Mouse (Mus musculus): Measurements from ENCODE around the gene Supt5.

Gene Supt5

GRCm38 (mm10) chr7:28374647-28375046 is 36.1 kb upstream of the Supt5 start:
- DNase-seq (ENCODE audit: low spot score): no peak

DNA sequence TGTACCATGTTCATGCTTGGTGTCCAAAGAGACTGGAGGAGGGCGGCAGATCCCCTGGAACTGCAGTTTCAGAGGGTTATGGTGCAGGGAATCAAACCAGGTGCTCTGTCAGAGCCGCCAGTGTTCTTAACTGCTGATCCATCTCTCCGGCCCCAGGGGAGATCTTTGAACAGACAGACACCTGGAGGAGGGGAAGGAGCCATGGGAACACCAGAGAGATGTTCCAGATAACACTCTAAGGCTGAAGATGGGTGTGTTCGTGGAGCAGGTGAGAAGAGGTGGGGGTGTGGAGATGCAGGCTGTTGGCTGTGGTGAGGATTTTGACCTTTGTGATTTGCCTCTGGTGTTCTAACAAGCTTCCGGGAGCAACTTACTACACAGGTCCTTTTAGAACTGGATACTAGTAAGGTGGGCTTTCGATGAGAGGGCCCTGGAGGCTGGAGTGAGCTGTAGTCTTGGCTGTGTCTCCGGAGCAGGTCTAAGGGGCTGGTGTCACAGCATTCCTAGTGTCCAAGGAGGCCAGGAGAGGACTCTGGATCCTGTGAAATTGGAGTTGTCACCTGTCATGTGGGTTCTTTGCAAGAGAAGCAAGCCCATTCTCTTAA is 35.4 kb upstream of the Supt5 start:
- no peak for DNase-seq (ENCODE audit: low spot score)

GRCm38 (mm10) chr7:28373131-28373581 is 34.6 kb upstream of the Supt5 start:
- peak; percentile 81 for DNase-seq (ENCODE audit: low spot score)

DNA sequence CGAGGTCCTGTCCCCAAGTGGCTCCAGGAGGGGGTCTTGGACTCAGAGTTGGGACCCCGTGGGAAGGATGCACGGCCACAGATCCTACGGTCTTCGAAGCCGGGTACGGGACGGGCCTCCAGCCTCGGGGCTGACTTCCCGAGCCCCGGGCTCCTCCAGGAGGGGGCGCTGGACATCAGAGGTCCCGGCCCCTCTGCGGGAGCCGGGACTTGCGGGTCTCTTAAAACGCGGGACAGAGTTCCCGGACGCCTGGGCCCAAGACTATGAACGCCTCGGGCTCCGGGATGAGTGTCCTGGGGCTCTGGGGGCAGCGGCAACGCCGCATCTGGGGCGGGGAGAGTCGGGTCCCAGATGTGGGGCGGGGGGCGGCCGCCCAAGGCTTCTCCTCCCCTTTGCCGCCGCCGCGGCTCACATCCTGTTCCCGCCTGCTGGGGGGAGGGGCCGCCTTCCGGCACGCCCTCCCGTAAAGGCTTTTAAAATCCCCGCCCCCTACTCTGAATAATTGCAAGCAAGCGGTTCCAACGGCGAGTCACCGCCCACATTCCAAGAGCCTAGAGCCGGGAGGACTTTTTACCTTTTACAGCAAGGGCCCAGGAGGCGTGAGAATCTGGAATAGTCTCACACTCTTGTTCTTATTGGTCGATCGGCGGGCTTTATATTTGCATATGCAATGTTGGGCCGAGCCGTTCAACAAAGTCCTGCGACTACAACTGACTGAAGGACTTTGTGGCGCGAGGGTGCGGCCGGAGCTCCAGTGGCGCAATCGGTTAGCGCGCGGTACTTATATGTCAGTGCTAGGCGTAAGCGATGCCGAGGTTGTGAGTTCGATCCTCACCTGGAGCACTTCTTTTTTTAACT is 33.9 kb upstream of the Supt5 start, which contains the start of gene Plekhg2:
Gene Plekhg2 (minus strand): TSS at position 349 of the 858 bp plus-strand sequence.
- DNase-seq (ENCODE audit: low spot score): peak; percentile 96

- DNase-seq (ENCODE audit: low spot score): no peak
Measured at GRCm38 (mm10) chr7:28371514-28371989, 33.0 kb upstream of the Supt5 start.

DNA sequence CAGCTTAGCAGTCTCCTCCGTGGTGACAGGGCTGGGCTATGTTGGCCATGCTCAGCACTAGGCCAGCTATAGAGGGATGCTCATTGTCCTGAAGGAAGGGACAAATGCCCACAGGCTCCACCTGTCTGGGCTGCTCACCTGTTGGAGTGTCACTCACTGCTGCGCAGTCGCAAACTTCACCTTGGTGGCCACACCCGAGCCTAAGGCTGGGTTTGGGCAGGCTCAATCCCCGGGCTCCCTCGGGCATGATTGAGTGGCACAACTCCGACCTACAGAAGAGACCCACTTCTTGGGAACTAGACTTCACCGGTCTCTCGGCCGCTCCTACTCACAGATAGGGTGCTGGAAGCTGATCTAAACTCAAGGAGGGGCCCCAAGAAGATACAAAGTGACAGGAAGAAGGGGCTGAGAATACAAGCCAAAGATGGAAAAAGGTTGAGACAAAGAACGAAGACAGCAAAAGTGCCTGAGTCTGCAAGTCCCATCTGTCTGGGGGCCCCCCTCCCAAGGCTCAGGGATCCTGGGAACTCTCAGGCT is 32.5 kb upstream of the Supt5 start:
- no peak for DNase-seq (ENCODE audit: low spot score)

GRCm38 (mm10) chr7:28370051-28370450 is 31.5 kb upstream of the Supt5 start:
- DNase-seq (ENCODE audit: low spot score): no peak

DNA sequence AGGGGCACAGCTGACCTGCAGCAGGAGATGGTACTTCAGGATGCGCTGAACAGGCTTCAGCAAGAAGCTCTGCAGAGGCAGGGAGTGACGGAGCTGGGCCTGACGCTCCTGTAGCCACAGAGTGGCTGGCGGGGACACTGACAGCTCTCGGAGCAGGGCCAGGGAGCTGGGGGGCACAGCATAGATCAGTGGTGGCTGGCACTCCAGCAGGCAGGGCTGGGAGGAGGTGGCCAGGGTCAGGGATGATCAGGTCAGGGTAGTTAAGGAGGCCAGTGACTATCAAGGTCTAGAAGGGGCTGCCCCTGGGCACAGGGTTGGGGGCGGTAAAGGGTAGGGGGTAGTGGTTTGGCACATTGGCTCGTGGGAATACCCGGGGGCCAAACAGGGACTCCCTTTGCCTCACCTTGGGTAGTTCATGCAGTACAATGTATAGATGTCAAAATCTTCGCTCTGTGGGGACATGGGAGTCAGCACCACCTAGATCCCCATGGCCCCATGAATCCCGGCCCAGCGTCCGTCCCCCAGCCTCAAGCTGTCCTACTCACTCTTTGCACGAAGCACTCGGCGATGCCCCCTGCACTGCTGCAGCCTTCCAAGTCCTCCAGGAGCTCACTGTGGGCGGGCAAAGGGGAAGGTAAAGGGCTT is 29.9 kb upstream of the Supt5 start:
- DNase-seq (ENCODE audit: low spot score): no peak

GRCm38 (mm10) chr7:28367663-28368275 is 29.2 kb upstream of the Supt5 start:
- no peak for DNase-seq (ENCODE audit: low spot score)

DNA sequence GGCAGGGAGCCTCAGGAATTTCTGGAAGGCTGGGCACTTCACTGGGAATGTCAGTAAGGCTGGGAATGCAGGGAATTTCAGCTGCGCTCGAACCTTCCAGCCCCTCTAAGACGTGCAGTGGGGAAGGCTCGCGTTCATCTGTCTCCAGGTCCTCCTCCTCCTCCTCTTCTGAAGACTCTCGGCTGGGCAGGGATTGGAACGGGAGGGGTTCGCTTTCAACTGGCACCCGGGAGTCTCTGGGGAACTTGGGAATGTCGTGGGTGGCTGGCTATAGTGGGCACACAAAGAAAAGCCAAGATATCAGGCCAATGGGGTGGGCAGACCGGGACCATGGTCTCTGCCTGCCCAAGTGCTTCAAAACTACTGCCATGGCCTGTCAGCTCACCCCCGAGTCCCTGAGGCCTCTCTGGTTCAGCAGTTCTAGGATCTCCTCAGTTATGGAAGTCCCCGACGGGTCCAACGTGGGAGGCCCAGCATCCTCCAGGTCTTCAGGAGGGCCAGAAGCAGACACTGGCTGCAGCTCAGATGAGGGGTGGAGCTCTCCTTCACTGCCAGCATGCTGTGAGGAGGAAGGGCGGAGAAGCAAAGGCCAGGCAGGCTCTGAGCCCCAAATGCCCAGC is 24.0 kb upstream of the Supt5 start:
- DNase-seq (ENCODE audit: low spot score): no peak

GRCm38 (mm10) chr7:28361647-28362341 is 23.2 kb upstream of the Supt5 start:
- DNase-seq (ENCODE audit: low spot score): no peak

DNA sequence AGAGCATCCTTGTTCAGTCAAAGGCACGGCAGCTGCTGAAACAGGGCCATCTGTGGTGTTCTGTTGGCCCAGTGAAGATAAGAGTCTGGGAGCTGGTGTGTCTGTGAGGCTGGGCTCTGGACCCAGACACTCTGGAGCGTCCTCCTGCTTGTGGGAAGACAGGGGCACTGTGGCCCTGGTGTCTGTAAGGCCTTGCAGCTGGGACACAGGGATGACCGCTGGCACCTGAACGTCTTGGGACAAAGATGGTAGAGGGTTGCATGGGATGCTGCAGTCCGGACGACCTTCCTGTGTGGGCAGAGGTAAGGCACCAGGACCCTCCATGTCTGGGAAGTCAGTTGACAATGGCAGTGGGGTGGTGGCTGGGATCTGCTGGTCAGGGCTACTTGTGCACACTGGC is 21.7 kb upstream of the Supt5 start:
- DNase-seq (ENCODE audit: low spot score): no peak

- no peak for DNase-seq (ENCODE audit: low spot score)
Measured at GRCm38 (mm10) chr7:28359854-28360253, 21.3 kb upstream of the Supt5 start.

DNA sequence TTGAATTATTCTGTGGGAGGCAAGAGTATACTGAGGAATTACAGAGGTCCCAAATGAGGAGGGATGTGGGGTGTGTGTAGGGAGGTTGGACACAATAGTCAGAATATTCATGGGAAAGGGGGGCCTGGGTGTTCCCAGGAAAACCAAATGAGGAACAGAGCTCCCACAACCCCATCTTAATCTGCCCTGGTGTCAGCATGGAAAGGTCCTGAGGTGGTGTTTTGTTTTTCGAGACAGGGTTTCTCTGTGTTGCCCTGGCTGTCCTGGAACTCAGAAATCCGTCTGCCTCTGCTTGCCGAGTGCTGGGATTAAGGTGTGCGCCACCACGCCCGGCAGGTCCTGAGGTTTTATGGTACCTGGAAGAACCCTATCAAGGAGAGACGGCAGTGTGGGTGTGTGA is 19.9 kb upstream of the Supt5 start:
- no peak for DNase-seq (ENCODE audit: low spot score)

DNA sequence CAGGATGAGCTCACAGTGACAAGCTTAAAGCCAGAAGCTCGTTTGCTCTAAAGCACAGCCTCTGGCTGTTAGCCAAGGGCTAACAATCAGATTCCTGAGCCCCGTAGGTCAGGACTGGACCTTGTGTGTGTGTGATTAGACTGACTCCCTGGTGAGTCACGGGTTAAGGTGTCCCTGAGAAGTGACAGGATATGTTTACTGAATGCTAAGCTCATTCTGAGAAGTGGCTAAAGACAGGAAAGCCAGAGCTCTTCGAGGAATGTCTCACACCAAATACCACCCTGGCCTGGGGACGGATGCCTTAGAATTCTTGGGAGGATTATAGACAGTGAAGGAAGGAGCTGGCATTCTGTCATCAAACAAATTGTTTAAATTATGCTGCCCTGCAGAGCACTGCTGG is 19.4 kb upstream of the Supt5 start:
- DNase-seq (ENCODE audit: low spot score): no peak

DNA sequence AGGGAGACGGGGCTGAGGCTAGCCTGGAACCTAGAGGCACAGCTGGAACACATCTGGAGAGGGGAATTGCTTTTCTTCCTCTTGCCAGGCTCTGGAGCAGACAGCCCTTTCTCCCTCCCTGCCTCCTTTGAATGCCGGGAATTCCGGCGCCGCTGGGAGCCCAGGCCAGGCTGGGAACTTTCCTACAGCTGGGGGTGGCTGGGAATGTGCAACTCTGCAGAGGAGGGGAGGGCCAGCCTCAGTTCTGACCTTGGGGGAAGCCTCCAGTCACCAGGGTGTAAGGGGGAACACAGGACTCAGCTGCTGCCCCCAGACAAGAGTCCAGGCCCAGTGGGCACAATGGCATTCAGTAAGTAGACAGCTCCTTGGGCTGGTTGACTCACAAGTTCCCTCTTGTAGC is 18.4 kb upstream of the Supt5 start:
- no peak for DNase-seq (ENCODE audit: low spot score)

DNA sequence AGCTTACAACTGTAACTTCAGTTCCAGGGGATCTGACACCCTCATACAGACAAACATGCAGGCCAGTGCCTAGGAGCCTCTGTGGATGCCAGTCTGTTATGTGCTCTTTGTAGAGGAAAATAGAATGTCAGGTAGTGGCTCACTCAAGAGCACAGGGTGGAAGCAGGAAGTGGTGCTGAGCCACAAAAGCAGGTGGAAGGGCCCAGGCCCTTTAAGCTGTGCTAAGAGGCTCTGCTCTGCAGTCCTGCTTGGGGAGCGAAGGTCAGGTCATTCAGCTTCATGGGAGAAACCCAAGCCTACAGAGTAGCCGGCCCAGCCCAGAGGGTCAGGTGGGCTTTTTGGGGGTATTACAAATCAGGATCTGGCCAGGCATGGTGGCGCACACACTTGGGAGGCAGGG is 16.7 kb upstream of the Supt5 start:
- no peak for DNase-seq (ENCODE audit: low spot score)

DNA sequence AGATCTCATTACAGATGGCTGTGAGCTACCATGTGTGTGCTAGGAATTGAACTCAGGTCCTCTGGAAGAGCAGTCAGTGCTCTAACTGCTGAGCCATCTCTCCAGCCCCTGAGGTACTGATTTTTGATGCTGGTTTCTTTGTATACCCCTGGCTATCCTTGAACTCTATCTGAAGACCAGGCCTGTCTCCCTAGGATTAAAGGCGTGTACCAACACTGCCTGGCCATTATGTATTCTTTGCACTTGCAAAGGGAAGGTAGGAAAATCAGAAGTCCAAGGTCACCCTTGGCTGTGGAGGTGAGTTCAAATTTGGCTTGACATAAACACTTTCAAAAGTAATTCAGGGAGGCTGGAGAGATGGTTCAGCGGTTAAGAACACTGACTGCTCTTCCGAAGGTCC is 16.1 kb upstream of the Supt5 start:
- DNase-seq (ENCODE audit: low spot score): no peak

DNA sequence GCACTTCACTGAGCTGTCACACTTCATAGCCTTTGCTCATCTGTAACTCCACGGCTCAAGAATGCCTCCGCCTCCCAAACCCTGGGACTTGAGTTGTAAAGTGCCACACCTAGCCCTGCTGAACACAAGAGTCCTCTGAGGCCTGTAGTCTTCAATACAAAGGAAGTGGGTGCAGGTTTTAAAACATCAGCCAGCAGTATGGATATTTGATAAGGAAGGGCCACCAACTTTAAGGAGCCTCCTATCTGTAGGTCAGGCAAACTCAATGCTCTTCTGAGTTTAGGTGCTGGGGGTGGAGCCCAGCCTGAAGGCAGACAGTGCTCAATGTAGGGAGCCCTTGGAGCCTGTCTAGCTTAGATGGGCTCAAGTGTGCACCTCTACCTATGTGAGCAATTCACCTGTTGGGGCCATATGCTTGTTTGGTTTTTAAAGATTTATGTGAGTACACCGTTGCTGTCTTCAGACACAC is 15.6 kb upstream of the Supt5 start:
- DNase-seq (ENCODE audit: low spot score): no peak

DNA sequence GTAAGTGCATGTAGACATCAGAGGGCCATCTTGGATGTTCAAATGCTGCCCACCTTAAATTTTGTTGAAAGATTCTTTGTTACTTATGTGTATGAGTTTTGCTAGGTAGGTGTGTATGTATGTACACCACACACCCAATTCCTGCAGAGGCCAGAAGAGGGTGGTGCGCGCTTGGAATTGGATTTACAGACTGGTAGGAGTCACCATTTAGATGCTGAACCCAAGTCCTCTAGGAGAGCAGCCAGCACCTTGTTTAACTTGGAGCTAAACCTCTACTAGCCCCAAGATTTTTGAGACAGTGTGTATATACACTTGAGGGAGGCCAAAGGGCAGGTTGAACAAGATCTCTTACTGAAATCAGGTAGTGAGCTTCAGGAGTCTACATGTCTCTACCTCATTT is 14.7 kb upstream of the Supt5 start:
- no peak for DNase-seq (ENCODE audit: low spot score)

- no peak for DNase-seq (ENCODE audit: low spot score)
Measured at GRCm38 (mm10) chr7:28351676-28352191, 13.2 kb upstream of the Supt5 start.
